ENCODE assay signal across 16 mouse cellular contexts in genomic region chr7:79323855-79324254, GRCm38 (mm10). TPM values are rescaled to one million over a fixed set of nuclear protein-coding genes. Genes with fewer than 3 reads are reported as not detected.
DNase-seq lines count a peak whose midpoint lies in the region; ATAC-seq and TF ChIP-seq lines count a peak whose summit lies in the region.
"Had no signal": no experiment of that assay in that cellular context is flagged by ENCODE, and none has a peak within 500 bp of the region (broad histone marks: within the 10 kb centered on the region; RNA-seq: fewer than 3 reads in every experiment).

No protein-coding gene starts in this region.

- no peak overlapping the region for H3K9ac ChIP-seq in hindbrain, embryonic 14.5 days
- no peak overlapping the region for H3K9ac ChIP-seq in hindbrain, embryonic 11.5 days (ENCODE audit: low read depth, low read length)
- H3K9ac ChIP-seq in midbrain, embryonic 16.5 days (ENCODE audit: low read depth, low read length): no peak overlapping the region
- H3K9ac ChIP-seq in midbrain, embryonic 15.5 days: no peak overlapping the region
- H3K9ac ChIP-seq: heart, embryonic 15.5 days; limb, embryonic 15.5 days had no signal

- H3K4me3 ChIP-seq in hindbrain, embryonic 14.5 days (replicated peaks; ENCODE audit: low read length): no peak overlapping the region
- H3K4me3 ChIP-seq in hindbrain, embryonic 11.5 days (ENCODE audit: low read depth, low read length): no peak overlapping the region
- no peak overlapping the region for H3K4me3 ChIP-seq in midbrain, embryonic 16.5 days (ENCODE audit: low read depth, low read length)
- H3K4me3 ChIP-seq in midbrain, embryonic 15.5 days: no peak overlapping the region
- no peak overlapping the region for H3K4me3 ChIP-seq in myocyte
- H3K4me3 ChIP-seq: heart, embryonic 15.5 days; limb, embryonic 15.5 days had no signal

- H3ac ChIP-seq in myocyte (ENCODE audit: control insufficient read depth, insufficient read length): no peak overlapping the region

- H3K4me2 ChIP-seq in hindbrain, embryonic 14.5 days (replicated peaks): no peak overlapping the region
- H3K4me2 ChIP-seq in hindbrain, embryonic 11.5 days (replicated peaks; ENCODE audit: low read depth, low read length): no peak overlapping the region
- H3K4me2 ChIP-seq in midbrain, embryonic 16.5 days (ENCODE audit: low read length): no peak overlapping the region
- no peak overlapping the region for H3K4me2 ChIP-seq in midbrain, embryonic 15.5 days
- peak overlapping the region; percentile 38 for H3K4me2 ChIP-seq in myocyte (ENCODE audit: low read depth)
- H3K4me2 ChIP-seq: heart, embryonic 15.5 days; limb, embryonic 15.5 days had no signal

- no peaks in the 10 kb centered on the region for H3K27me3 ChIP-seq in hindbrain, embryonic 14.5 days (ENCODE audit: control insufficient read depth, insufficient read depth, low read length)
- no peaks in the 10 kb centered on the region for H3K27me3 ChIP-seq in hindbrain, embryonic 11.5 days (ENCODE audit: control insufficient read depth, insufficient read depth, low read length)
- no peaks in the 10 kb centered on the region for H3K27me3 ChIP-seq in midbrain, embryonic 16.5 days (ENCODE audit: control insufficient read depth, insufficient read depth, low read depth, low read length)
- no peaks in the 10 kb centered on the region for H3K27me3 ChIP-seq in midbrain, embryonic 15.5 days (replicated peaks)
- H3K27me3 ChIP-seq in myocyte (ENCODE audit: control insufficient read depth, insufficient read depth, insufficient read length): no peaks in the 10 kb centered on the region
- H3K27me3 ChIP-seq: heart, embryonic 15.5 days; limb, embryonic 15.5 days had no signal

- H3K79me2 ChIP-seq in myocyte (ENCODE audit: control insufficient read depth, insufficient read depth): peaks cover 22% of the 10 kb centered on the region

- no peak for ATAC-seq in hindbrain, embryonic 14.5 days (ENCODE audit: low FRiP score)
- no peak for ATAC-seq in hindbrain, embryonic 11.5 days (ENCODE audit: low FRiP score)
- ATAC-seq in midbrain, embryonic 16.5 days: no peak
- ATAC-seq in midbrain, embryonic 15.5 days (replicated peaks): no peak
- ATAC-seq in cerebellum, adult (ENCODE audit: insufficient number of reproducible peaks, low FRiP score, low TSS enrichment): no peak
- ATAC-seq: activated CD4-positive, CD25-positive, alpha-beta regulatory T cell, adult 4 months; inflammation-experienced regulatory T-cells, adult 6 months had no signal

- 0 out of 2 replicates have a peak overlapping the region, but pooled peaks have one; percentile 10 for H3K27ac ChIP-seq in hindbrain, embryonic 14.5 days
- H3K27ac ChIP-seq in hindbrain, embryonic 11.5 days (ENCODE audit: low read depth, low read length): no peak overlapping the region
- H3K27ac ChIP-seq in midbrain, embryonic 16.5 days (ENCODE audit: low read length): peak overlapping the region; percentile 10; the same call in 1 of the 2 replicates
- no peak overlapping the region for H3K27ac ChIP-seq in midbrain, embryonic 15.5 days
- H3K27ac ChIP-seq: heart, embryonic 15.5 days; limb, embryonic 15.5 days; macrophage had no signal

- H3K36me3 ChIP-seq in hindbrain, embryonic 14.5 days (replicated peaks; ENCODE audit: control insufficient read depth, insufficient read depth): peaks cover 48% of the 10 kb centered on the region
- no peaks in the 10 kb centered on the region for H3K36me3 ChIP-seq in hindbrain, embryonic 11.5 days (ENCODE audit: control insufficient read depth, insufficient read depth, low read length)
- peaks cover 20% of the 10 kb centered on the region for H3K36me3 ChIP-seq in midbrain, embryonic 16.5 days (ENCODE audit: control insufficient read depth, insufficient read depth, low read length)
- peaks cover 17% of the 10 kb centered on the region for H3K36me3 ChIP-seq in midbrain, embryonic 15.5 days (replicated peaks)
- H3K36me3 ChIP-seq in myocyte (ENCODE audit: control insufficient read depth, insufficient read depth): peaks cover 18% of the 10 kb centered on the region

- H3K4me1 ChIP-seq in hindbrain, embryonic 14.5 days (replicated peaks; ENCODE audit: control insufficient read depth, insufficient read depth, low read length): peaks cover 12% of the 10 kb centered on the region; the same call in 1 of the 2 replicates
- H3K4me1 ChIP-seq in hindbrain, embryonic 11.5 days (replicated peaks; ENCODE audit: control insufficient read depth, insufficient read depth, low read length): no peaks in the 10 kb centered on the region
- no peaks in the 10 kb centered on the region; the same call in 1 of the 2 replicates for H3K4me1 ChIP-seq in midbrain, embryonic 16.5 days (ENCODE audit: control insufficient read depth, insufficient read depth, low read length)
- peaks cover 5% of the 10 kb centered on the region; the same call in 1 of the 2 replicates for H3K4me1 ChIP-seq in midbrain, embryonic 15.5 days
- H3K4me1 ChIP-seq: limb, embryonic 15.5 days had no signal

- 67% methylated on average over 8 of the region's 8 CpGs for WGBS in hindbrain, embryonic 14.5 days
- 90% methylated on average over 8 of the region's 8 CpGs for WGBS in hindbrain, embryonic 11.5 days
- 61% methylated on average over 8 of the region's 8 CpGs for WGBS in midbrain, embryonic 16.5 days
- 57% methylated on average over 8 of the region's 8 CpGs for WGBS in midbrain, embryonic 15.5 days

- no peak for TF ChIP-seq POLR2A in myocyte (IDR thresholded peaks at IDR 0.05; ENCODE audit: insufficient read length, low read depth)

- H3K9me3 ChIP-seq in hindbrain, embryonic 14.5 days (ENCODE audit: control insufficient read depth, low read length): no peaks in the 10 kb centered on the region
- H3K9me3 ChIP-seq in hindbrain, embryonic 11.5 days (ENCODE audit: control insufficient read depth, low read length): no peaks in the 10 kb centered on the region
- no peaks in the 10 kb centered on the region for H3K9me3 ChIP-seq in midbrain, embryonic 16.5 days (replicated peaks; ENCODE audit: control insufficient read depth, low read length, poor library complexity, severe bottlenecking)
- no peaks in the 10 kb centered on the region for H3K9me3 ChIP-seq in midbrain, embryonic 15.5 days
- H3K9me3 ChIP-seq: heart, embryonic 15.5 days; limb, embryonic 15.5 days had no signal

- no peak for DNase-seq in hindbrain, embryonic 14.5 days (ENCODE audit: low spot score)
- DNase-seq in hindbrain, embryonic 11.5 days (ENCODE audit: low spot score): no peak
- DNase-seq in urinary bladder, postnatal 25 days (ENCODE audit: low spot score): no peak
- DNase-seq: cerebellum, adult 11-12 months; lung, adult 18-20 months; retina, postnatal 1 day; thymus, postnatal 4 days had no signal

TF ChIP-seq in myocyte, 11 proteins besides CTCF, POLR2A, EP300 and RAD21:
- TF ChIP-seq MYOD1 (IDR thresholded peaks at IDR 0.05; ENCODE audit: control insufficient read depth in 1 of 3, insufficient read length in 2 of 3, low read depth in 2 of 3): no peak
- TF ChIP-seq CEBPB (IDR thresholded peaks at IDR 0.05; ENCODE audit: insufficient read depth, poor library complexity, severe bottlenecking): no peak
- TF ChIP-seq E2F4 (IDR thresholded peaks at IDR 0.05; ENCODE audit: insufficient read depth): no peak
- TF ChIP-seq SRF (IDR thresholded peaks at IDR 0.05; ENCODE audit: control insufficient read depth, insufficient read length, low read depth): no peak
- no peak for TF ChIP-seq POLR2AphosphoS2 (IDR thresholded peaks at IDR 0.05; ENCODE audit: insufficient read length, low read depth)
- TF ChIP-seq REST (IDR thresholded peaks at IDR 0.05; ENCODE audit: insufficient read depth, insufficient read length): no peak
- no peak for TF ChIP-seq USF1 (IDR thresholded peaks at IDR 0.05; ENCODE audit: low read depth)
- no peak for TF ChIP-seq MYOG (IDR thresholded peaks at IDR 0.05; ENCODE audit: control insufficient read depth in 1 of 3, insufficient read depth in 1 of 3, insufficient read length in 2 of 3, low read depth in 2 of 3)
- TF ChIP-seq TCF12 (IDR thresholded peaks at IDR 0.05; ENCODE audit: insufficient read depth, poor library complexity, severe bottlenecking): no peak
- TF ChIP-seq MAX (IDR thresholded peaks at IDR 0.05; ENCODE audit: low read depth): no peak
- no peak for TF ChIP-seq TCF3 (IDR thresholded peaks at IDR 0.05; ENCODE audit: insufficient read length, low read depth)
TF ChIP-seq in myocyte: peak in this region for 0.

RNA-seq across cellular contexts. Expression of gene Abhd2, which starts 50.9 kb away (rescaled TPM):
- 25.1 and 26.8 TPM in 2 replicates for polyA plus RNA-seq in hindbrain, embryonic 14.5 days (2014; fragmentation: Nextera tagmentation; extraction: Ambion mirVana)
- 12.1 and 12.2 TPM in 2 replicates for polyA plus RNA-seq in hindbrain, embryonic 11.5 days (2014; fragmentation: Nextera tagmentation; extraction: Ambion mirVana)
- 18.7 and 19.3 TPM in 2 replicates for polyA plus RNA-seq in midbrain, embryonic 16.5 days (2015; fragmentation: Nextera tagmentation; extraction: Ambion mirVana)
- 16.8 and 18.2 TPM in 2 replicates for polyA plus RNA-seq in midbrain, embryonic 15.5 days (2015; fragmentation: Nextera tagmentation; extraction: Ambion mirVana)
- polyA plus RNA-seq in myocyte (2012; fragmentation: generic; extraction: Trizol): 16.9 TPM

Comparison
In these comparisons a context has a peak if more than half of its experiments do, and no peak if none do; other contexts are left out.
1. H3K27ac ChIP-seq: peak in hindbrain, embryonic 14.5 days (single experiment) and midbrain, embryonic 16.5 days (single experiment); none in hindbrain, embryonic 11.5 days (single experiment) and midbrain, embryonic 15.5 days (single experiment).